Mouse (Mus musculus) spleen, embryonic (tissue): ENCODE results near the gene Jmjd1c.

ENCODE experiments used
- CTCF ChIA-PET: fragments of 350-600 bp; sonication (Branson Sonifier 250); formaldehyde crosslinking; loops from one replicate; lab custom pipeline; 2022; lab: Charles Lee

Jmjd1c gene

GRCm38 (mm10) chr10:67124156-67124555, 28.2 kb downstream of the Jmjd1c start:
- CTCF ChIA-PET: no interaction called here

GRCm38 (mm10) chr10:67126061-67126858, 30.3 kb downstream of the Jmjd1c start:
- CTCF ChIA-PET: interaction anchor here (0.8 kb wide), 1 partner anchor 18 kb away, joined by 3 read pairs; no protein-coding TSS in a partner anchor

- CTCF ChIA-PET: interaction anchor here (0.8 kb wide), 1 partner anchor 17 kb away, joined by 3 read pairs; no protein-coding TSS in a partner anchor
These were observed 31.2 kb downstream of the Jmjd1c start for GRCm38 (mm10) chr10:67126859-67127758.

GRCm38 (mm10) chr10:67129531-67129930, 33.6 kb downstream of the Jmjd1c start:
- CTCF ChIA-PET: no interaction called here

GRCm38 (mm10) chr10:67131709-67132108, 35.8 kb downstream of the Jmjd1c start:
- CTCF ChIA-PET: no interaction called here

- CTCF ChIA-PET: no interaction called here
These were observed 38.4 kb downstream of the Jmjd1c start for GRCm38 (mm10) chr10:67134322-67134721.

- CTCF ChIA-PET: no interaction called here
These were observed 41.5 kb downstream of the Jmjd1c start for GRCm38 (mm10) chr10:67137437-67137836.

GRCm38 (mm10) chr10:67143661-67144060, 47.7 kb downstream of the Jmjd1c start:
- CTCF ChIA-PET: no interaction called here

- CTCF ChIA-PET: interaction anchor here (0.6 kb wide), 1 partner anchor 18 kb away, joined by 3 read pairs; no protein-coding TSS in a partner anchor
These were observed 48.3 kb downstream of the Jmjd1c start for GRCm38 (mm10) chr10:67144269-67144668.

GRCm38 (mm10) chr10:67145623-67146022, 49.7 kb downstream of the Jmjd1c start:
- CTCF ChIA-PET: no interaction called here

GRCm38 (mm10) chr10:67151766-67152165, 55.8 kb downstream of the Jmjd1c start:
- CTCF ChIA-PET: interaction anchor here (0.6 kb wide), 1 partner anchor 241 kb away, joined by 5 read pairs; no protein-coding TSS in a partner anchor

GRCm38 (mm10) chr10:67154647-67155046, 58.7 kb downstream of the Jmjd1c start:
- CTCF ChIA-PET: no interaction called here

- CTCF ChIA-PET: no interaction called here
These were observed 78.1 kb downstream of the Jmjd1c start for GRCm38 (mm10) chr10:67174049-67174448.

GRCm38 (mm10) chr10:67176031-67176430, 80.1 kb downstream of the Jmjd1c start:
- CTCF ChIA-PET: no interaction called here

- CTCF ChIA-PET: no interaction called here
These were observed 81.0 kb downstream of the Jmjd1c start for GRCm38 (mm10) chr10:67176932-67177331.

GRCm38 (mm10) chr10:67177410-67177809, 81.5 kb downstream of the Jmjd1c start:
- CTCF ChIA-PET: no interaction called here

- CTCF ChIA-PET: interaction anchor here (0.7 kb wide), 1 partner anchor 55 kb away, joined by 5 read pairs; no protein-coding TSS in a partner anchor
These were observed 84.1 kb downstream of the Jmjd1c start for GRCm38 (mm10) chr10:67180021-67180420.

GRCm38 (mm10) chr10:67180799-67181198, 84.9 kb downstream of the Jmjd1c start:
- CTCF ChIA-PET: interaction anchor here (0.6 kb wide), 1 partner anchor 19 kb away, joined by 3 read pairs; no protein-coding TSS in a partner anchor

- CTCF ChIA-PET: no interaction called here
These were observed 86.7 kb downstream of the Jmjd1c start for GRCm38 (mm10) chr10:67182651-67183050.

- CTCF ChIA-PET: no interaction called here
These were observed 87.2 kb downstream of the Jmjd1c start for GRCm38 (mm10) chr10:67183086-67183485.

GRCm38 (mm10) chr10:67184441-67185070, 88.6 kb downstream of the Jmjd1c start:
- CTCF ChIA-PET: interaction anchor here (0.6 kb wide), 1 partner anchor 114 kb away, joined by 5 read pairs; no protein-coding TSS in a partner anchor
